Mouse (Mus musculus) midbrain, embryonic 10.5 days (tissue): ENCODE measurements around the gene Lrg1. TPM values are rescaled to one million over a fixed set of nuclear protein-coding genes. Genes with fewer than 3 reads are reported as not detected.

ENCODE experiments used
- DNase-seq: peaks from one replicate; pipeline ENCODE4 v3.0.0-alpha.2; 2017; ENCODE audit warnings: low spot score
- H3K27ac ChIP-seq: fragments of 300-500 bp; sonication (generic); replicated peaks from 2 replicates; pipeline ENCODE4 v1.5.1; 2016; ENCODE audit warnings: mild to moderate bottlenecking
- H3K27me3 ChIP-seq: fragments of 300-500 bp; sonication (generic); 2 replicates; pipeline ENCODE4 v1.6.1; 2016; ENCODE audit warnings: low read depth, mild to moderate bottlenecking; ENCODE audit not compliant: poor library complexity, severe bottlenecking
- H3K36me3 ChIP-seq: fragments of 300-500 bp; sonication (generic); 2 replicates; pipeline ENCODE4 v1.6.1; 2016; ENCODE audit warnings: mild to moderate bottlenecking, moderate library complexity
- H3K4me1 ChIP-seq: fragments of 300-500 bp; sonication (generic); 2 replicates; pipeline ENCODE4 v1.6.1; 2016
- H3K4me3 ChIP-seq: fragments of 300-500 bp; sonication (generic); 2 replicates; pipeline ENCODE4 v1.5.1; 2016; ENCODE audit warnings: mild to moderate bottlenecking, moderate library complexity
- H3K9me3 ChIP-seq: fragments of 300-500 bp; sonication (generic); replicated peaks from 2 replicates; pipeline ENCODE4 v1.6.1; 2016; ENCODE audit warnings: mild to moderate bottlenecking
- WGBS: fragments of 180-500 bp; shearing (Covaris S2); methylation state at CpG from one replicate; pipeline ENCODE4 v1.1.7; 2016; 5-methylcytosine and 5-hydroxymethylcytosine counted together
- polyA plus RNA-seq: library from polyadenylated mRNA; unstranded; fragments of >200 nt; fragmentation: Nextera tagmentation; extraction: Ambion mirVana; gene quantifications from 2 replicates; pipeline ENCODE4 v1.2.1, GENCODE M21; 2016

The Lrg1 gene
- polyA plus RNA-seq, result not detected in 2 replicates

GRCm38 (mm10) chr17:56121826-56122225 is at the start of gene Lrg1:
Gene Lrg1 (minus strand): TSS chr17:56122001.
- H3K36me3 ChIP-seq, result 0 out of 2 replicates have a peak, but pooled peaks cover 3% of the 10 kb centered on the region
- no peak within 1 kb of the TSS; the same call in 1 of the 2 replicates for H3K4me3 ChIP-seq
- no peak for DNase-seq
- WGBS, result 70% methylated on average over 2 of the region's 2 CpGs
- H3K9me3 ChIP-seq, result peaks cover 22% of the 10 kb centered on the region
- peaks cover 31% of the 10 kb centered on the region for H3K4me1 ChIP-seq
- H3K27me3 ChIP-seq, result peaks cover 89% of the 10 kb centered on the region
- no peak within 1 kb of the TSS for H3K27ac ChIP-seq

GRCm38 (mm10) chr17:56171456-56171855 is 49.7 kb upstream of the Lrg1 start:
- Histone ChIP-seq H3K4me3 (no peak overlapping the region), H3K27me3 (no peaks in the 10 kb centered on the region), H3K4me1 (peaks cover 17% of the 10 kb centered on the region), H3K9me3 (no peaks in the 10 kb centered on the region), H3K27ac (no peak overlapping the region), H3K36me3 (peaks cover 22% of the 10 kb centered on the region)
- DNase-seq, result no peak
- 93% methylated on average over 9 of the region's 9 CpGs for WGBS

GRCm38 (mm10) chr17:56170636-56171035 is 48.8 kb upstream of the Lrg1 start:
- 35% methylated on average over 10 of the region's 10 CpGs for WGBS
- DNase-seq, result peak; percentile 39
- no peak overlapping the region for H3K4me3 ChIP-seq

GRCm38 (mm10) chr17:56169830-56170229 is 48.0 kb upstream of the Lrg1 start:
- Histone ChIP-seq H3K4me1 (peaks cover 23% of the 10 kb centered on the region), H3K27ac (peak overlapping the region; percentile 73), H3K9me3 (no peaks in the 10 kb centered on the region), H3K4me3 (0 out of 2 replicates have a peak overlapping the region, but pooled peaks have one; percentile 4), H3K27me3 (no peaks in the 10 kb centered on the region), H3K36me3 (peaks cover 6% of the 10 kb centered on the region)
- DNase-seq, result no peak
- WGBS, result 71% methylated on average over 6 of the region's 6 CpGs

More at GRCm38 (mm10) chr17:56170636-56171035, 48.8 kb upstream of the Lrg1 start:
- Histone ChIP-seq H3K4me1 (peaks cover 19% of the 10 kb centered on the region), H3K27me3 (no peaks in the 10 kb centered on the region), H3K9me3 (no peaks in the 10 kb centered on the region), H3K36me3 (peaks cover 14% of the 10 kb centered on the region), H3K27ac (peak overlapping the region; percentile 73)

GRCm38 (mm10) chr17:56165671-56166070 is 43.9 kb upstream of the Lrg1 start:
- H3K36me3 ChIP-seq, result no peaks in the 10 kb centered on the region
- no peak overlapping the region for H3K4me3 ChIP-seq
- no peak for DNase-seq
- no peaks in the 10 kb centered on the region for H3K9me3 ChIP-seq
- no peak overlapping the region for H3K27ac ChIP-seq
- H3K4me1 ChIP-seq, result peaks cover 37% of the 10 kb centered on the region
- peaks cover 12% of the 10 kb centered on the region for H3K27me3 ChIP-seq
- WGBS, result 76% methylated on average over 11 of the region's 11 CpGs

GRCm38 (mm10) chr17:56164510-56164909 is 42.7 kb upstream of the Lrg1 start:
- H3K27me3 ChIP-seq, result peaks cover 18% of the 10 kb centered on the region
- WGBS, result 85% methylated on average over 3 of the region's 3 CpGs
- H3K4me3 ChIP-seq, result no peak overlapping the region
- no peaks in the 10 kb centered on the region for H3K9me3 ChIP-seq
- DNase-seq, result no peak
- no peaks in the 10 kb centered on the region for H3K36me3 ChIP-seq
- no peak overlapping the region for H3K27ac ChIP-seq
- H3K4me1 ChIP-seq, result peaks cover 25% of the 10 kb centered on the region

- no peak for DNase-seq
- H3K36me3 ChIP-seq, result no peaks in the 10 kb centered on the region
- WGBS, result 83% methylated on average over 6 of the region's 6 CpGs
- no peak overlapping the region for H3K4me3 ChIP-seq
- peaks cover 25% of the 10 kb centered on the region for H3K4me1 ChIP-seq
- no peaks in the 10 kb centered on the region for H3K9me3 ChIP-seq
- peaks cover 27% of the 10 kb centered on the region for H3K27me3 ChIP-seq
- no peak overlapping the region for H3K27ac ChIP-seq
Observed at GRCm38 (mm10) chr17:56163523-56164102, 41.8 kb upstream of the Lrg1 start.

GRCm38 (mm10) chr17:56162231-56162774 is 40.5 kb upstream of the Lrg1 start, which contains the start of gene Tnfaip8l1:
Gene Tnfaip8l1 (plus strand): TSS chr17:56162477.
- 1% methylated on average over 30 of the region's 30 CpGs for WGBS
- Histone ChIP-seq H3K4me3 (peak within 1 kb of the TSS; percentile 50), H3K9me3 (no peaks in the 10 kb centered on the region), H3K4me1 (peaks cover 25% of the 10 kb centered on the region), H3K36me3 (no peaks in the 10 kb centered on the region), H3K27ac (peak within 1 kb of the TSS; percentile 79), H3K27me3 (peaks cover 40% of the 10 kb centered on the region)
- peak; percentile 95 for DNase-seq

GRCm38 (mm10) chr17:56159729-56160128 is 37.9 kb upstream of the Lrg1 start:
- Histone ChIP-seq H3K4me3 (no peak overlapping the region), H3K27me3 (peaks cover 62% of the 10 kb centered on the region), H3K4me1 (peaks cover 19% of the 10 kb centered on the region), H3K36me3 (no peaks in the 10 kb centered on the region), H3K27ac (no peak overlapping the region), H3K9me3 (no peaks in the 10 kb centered on the region)
- DNase-seq, result peak; percentile 75
- 3% methylated on average over 9 of the region's 9 CpGs for WGBS

- peaks cover 18% of the 10 kb centered on the region for H3K4me1 ChIP-seq
- DNase-seq, result no peak
- peaks cover 79% of the 10 kb centered on the region for H3K27me3 ChIP-seq
- 59% methylated on average over 9 of the region's 9 CpGs for WGBS
- H3K27ac ChIP-seq, result no peak overlapping the region
- no peaks in the 10 kb centered on the region for H3K9me3 ChIP-seq
- H3K36me3 ChIP-seq, result no peaks in the 10 kb centered on the region
- no peak overlapping the region for H3K4me3 ChIP-seq
Observed at GRCm38 (mm10) chr17:56153643-56154042, 31.8 kb upstream of the Lrg1 start.

- H3K9me3 ChIP-seq, result no peaks in the 10 kb centered on the region
- 33% methylated on average over 2 of the region's 2 CpGs for WGBS
- H3K27me3 ChIP-seq, result peaks cover 83% of the 10 kb centered on the region
Observed at GRCm38 (mm10) chr17:56149897-56150296, 28.1 kb upstream of the Lrg1 start.

GRCm38 (mm10) chr17:56148790-56149618 is 27.2 kb upstream of the Lrg1 start:
- DNase-seq, result no peak
- Histone ChIP-seq H3K36me3 (no peaks in the 10 kb centered on the region), H3K4me1 (peaks cover 46% of the 10 kb centered on the region), H3K4me3 (peak overlapping the region; percentile 47), H3K9me3 (no peaks in the 10 kb centered on the region), H3K27me3 (peaks cover 83% of the 10 kb centered on the region), H3K27ac (peak overlapping the region; percentile 68)
- WGBS, result 1% methylated on average over 30 of the region's 30 CpGs

More at GRCm38 (mm10) chr17:56149897-56150296, 28.1 kb upstream of the Lrg1 start:
- DNase-seq, result no peak
- H3K4me1 ChIP-seq, result peaks cover 47% of the 10 kb centered on the region
- no peak overlapping the region for H3K27ac ChIP-seq
- no peak overlapping the region for H3K4me3 ChIP-seq
- H3K36me3 ChIP-seq, result no peaks in the 10 kb centered on the region
